Mouse (Mus musculus): Measurements from ENCODE around the gene Sct. TPM values are rescaled to one million over a fixed set of nuclear protein-coding genes. Genes with fewer than 3 reads are reported as not detected.
A peak's percentile ranks its signal among the peaks of the same experiment; 100 is the strongest.

Gene Sct
- polyA plus RNA-seq, 1 experiment from 2014 or later, result 0.62 TPM

DNA sequence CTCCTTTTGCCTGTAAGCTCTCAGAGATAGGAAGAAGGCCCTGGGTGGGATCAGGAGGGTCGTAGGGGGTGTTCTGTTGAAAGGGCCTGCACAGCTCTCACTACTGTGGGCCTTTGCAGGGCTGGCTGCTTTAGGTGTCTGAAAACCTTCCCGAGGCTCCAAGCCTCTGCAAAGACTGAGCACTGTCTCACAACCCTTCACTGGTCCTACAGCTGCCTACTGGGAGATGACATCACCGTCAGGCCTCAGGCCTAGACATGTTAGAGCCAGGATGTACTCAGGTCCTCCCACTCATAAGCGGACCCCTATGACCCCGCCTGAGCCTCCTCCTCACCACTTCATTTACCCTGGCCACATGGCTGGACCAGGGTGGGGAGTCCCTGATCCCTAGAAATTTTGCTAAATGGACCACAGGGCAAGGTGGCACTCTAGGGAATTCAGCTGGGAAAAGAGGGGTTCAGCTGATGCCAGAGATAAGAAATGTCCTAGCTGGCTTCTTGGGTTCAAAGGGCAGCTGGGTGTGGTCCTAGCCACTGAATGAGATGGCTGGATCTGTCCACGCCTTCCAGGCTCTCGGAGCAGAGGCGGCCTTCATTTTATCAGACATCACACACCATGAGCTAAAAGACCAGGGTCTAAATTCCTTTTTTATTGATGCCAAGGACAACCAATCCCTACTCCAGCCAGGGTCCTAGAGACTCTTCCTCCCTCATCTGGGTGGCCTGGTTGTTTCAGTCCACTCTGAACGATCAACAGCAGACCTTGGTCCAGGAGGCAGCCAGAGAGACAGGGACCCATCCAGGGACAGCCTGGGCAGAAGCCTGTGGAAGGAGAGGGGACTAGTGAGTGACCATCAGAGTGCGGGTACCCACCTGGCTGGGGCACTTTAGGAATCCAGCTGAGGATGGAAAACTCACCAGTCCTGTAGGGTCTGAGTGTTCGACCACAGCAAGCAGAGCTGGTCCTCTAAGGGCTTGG is 943 bp downstream of the Sct start:
- Histone ChIP-seq H3K4me2 (peak overlapping the region; percentile 92), H3K27ac (no peak overlapping the region), H3K27me3 (peaks cover 24% of the 10 kb centered on the region), H3K9ac (no peak overlapping the region), H3K4me1 (peaks cover 20% of the 10 kb centered on the region; the same call in 1 of the 2 replicates), H3K9me3 (replicated peaks) (no peaks in the 10 kb centered on the region), H3K36me3 (ENCODE audit: poor library complexity, severe bottlenecking) (no peaks in the 10 kb centered on the region), H3K4me3 (no peak overlapping the region)
- no peak for ATAC-seq
- 84% methylated on average over 11 of the region's 11 CpGs for WGBS

DNA sequence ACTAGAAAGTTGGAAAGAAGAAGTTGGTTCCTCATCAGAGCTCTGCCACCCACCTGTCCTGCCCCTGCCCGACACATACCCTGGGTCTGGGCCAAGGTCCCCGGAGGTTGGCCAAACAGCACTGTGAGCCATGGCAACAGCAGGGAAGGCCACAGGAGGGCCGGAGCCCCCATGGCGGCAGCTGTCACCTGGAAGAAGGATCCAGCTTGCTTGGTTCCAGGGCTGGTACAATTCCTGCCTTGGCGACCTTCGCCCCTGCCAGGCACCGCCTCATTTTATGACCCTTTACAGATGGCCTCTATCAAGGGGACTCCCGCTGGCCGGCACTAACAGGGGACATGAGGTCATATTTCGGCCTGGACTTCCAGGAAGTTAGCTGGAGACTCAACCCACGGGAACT is 2.4 kb downstream of the Sct start, which contains the start of gene Cdhr5:
Gene Cdhr5 (minus strand): TSS at position 241 of the 400 bp plus-strand sequence.
- Histone ChIP-seq H3K36me3 (ENCODE audit: poor library complexity, severe bottlenecking) (no peaks in the 10 kb centered on the region), H3K4me2 (no peak within 1 kb of the TSS), H3K27me3 (peaks cover 24% of the 10 kb centered on the region), H3K4me1 (peaks cover 15% of the 10 kb centered on the region; the same call in 1 of the 2 replicates), H3K27ac (no peak within 1 kb of the TSS), H3K4me3 (no peak within 1 kb of the TSS), H3K9me3 (replicated peaks) (no peaks in the 10 kb centered on the region), H3K9ac (no peak within 1 kb of the TSS)
- 83% methylated on average over 11 of the region's 11 CpGs for WGBS
- no peak for ATAC-seq

- Histone ChIP-seq H3K9me3 (replicated peaks) (no peaks in the 10 kb centered on the region), H3K27ac (no peak overlapping the region), H3K27me3 (peaks cover 24% of the 10 kb centered on the region), H3K4me3 (no peak overlapping the region), H3K4me1 (peaks cover 10% of the 10 kb centered on the region; the same call in 1 of the 2 replicates), H3K9ac (no peak overlapping the region), H3K36me3 (ENCODE audit: poor library complexity, severe bottlenecking) (no peaks in the 10 kb centered on the region), H3K4me2 (no peak overlapping the region)
- WGBS, result 85% methylated on average over 9 of the region's 9 CpGs
- no peak for ATAC-seq
Observed at GRCm38 (mm10) chr7:141275356-141275755, 3.6 kb downstream of the Sct start.

DNA sequence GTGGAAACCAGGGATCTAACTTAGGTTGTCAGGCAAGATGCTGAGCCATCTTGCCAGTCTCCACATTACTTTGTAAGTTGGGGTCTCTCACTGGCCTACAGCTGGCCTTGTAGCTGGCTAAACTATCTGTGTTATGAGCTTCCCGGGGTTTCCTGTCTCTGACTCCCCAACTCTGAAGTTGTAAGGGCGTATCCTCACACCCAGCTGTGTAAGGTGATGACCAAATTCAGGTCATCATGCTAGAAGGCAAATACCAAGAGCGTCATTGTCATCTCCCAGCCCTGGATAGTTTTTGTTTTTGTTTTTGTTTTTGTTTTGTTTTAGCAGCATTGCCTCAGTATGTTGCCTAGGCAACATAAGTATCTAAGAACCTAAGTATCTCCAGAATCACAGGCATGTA is 8.3 kb downstream of the Sct start:
- no peaks in the 10 kb centered on the region for H3K9me3 ChIP-seq (replicated peaks)
- H3K9ac ChIP-seq, result no peak overlapping the region
- peaks cover 8% of the 10 kb centered on the region for H3K4me1 ChIP-seq
- no peaks in the 10 kb centered on the region for H3K27me3 ChIP-seq
- H3K36me3 ChIP-seq (ENCODE audit: poor library complexity, severe bottlenecking), result no peaks in the 10 kb centered on the region
- no peak for ATAC-seq
- H3K4me3 ChIP-seq, result no peak overlapping the region
- WGBS, result 84% methylated on average over 3 of the region's 3 CpGs
- H3K4me2 ChIP-seq, result no peak overlapping the region
- no peak overlapping the region for H3K27ac ChIP-seq

DNA sequence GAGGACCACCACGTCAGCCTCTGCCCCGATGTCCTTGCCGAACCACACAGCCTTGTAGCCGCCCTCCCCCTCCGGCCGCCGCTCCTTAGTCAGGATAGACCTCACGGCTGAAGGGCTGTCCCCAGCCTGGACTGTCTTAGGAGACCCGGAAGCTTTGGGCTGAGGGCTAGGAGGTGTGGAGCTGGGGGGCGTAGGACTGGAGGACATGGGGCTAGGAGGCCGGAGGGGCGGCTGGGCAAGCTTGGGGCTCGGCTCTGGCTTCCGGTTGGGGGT is 9.7 kb downstream of the Sct start:
- H3K36me3 ChIP-seq (ENCODE audit: poor library complexity, severe bottlenecking), result peaks cover 3% of the 10 kb centered on the region
- 80% methylated on average over 14 of the region's 14 CpGs for WGBS
- no peak overlapping the region for H3K9ac ChIP-seq
- H3K4me3 ChIP-seq, result no peak overlapping the region
- H3K27me3 ChIP-seq, result no peaks in the 10 kb centered on the region
- no peak overlapping the region for H3K4me2 ChIP-seq
- no peaks in the 10 kb centered on the region for H3K9me3 ChIP-seq (replicated peaks)
- no peak overlapping the region for H3K27ac ChIP-seq
- peaks cover 12% of the 10 kb centered on the region for H3K4me1 ChIP-seq
- ATAC-seq, result no peak

GRCm38 (mm10) chr7:141268466-141269272 is 10.3 kb downstream of the Sct start:
- WGBS, result 80% methylated on average over 24 of the region's 24 CpGs
- Histone ChIP-seq H3K36me3 (ENCODE audit: poor library complexity, severe bottlenecking) (peaks cover 8% of the 10 kb centered on the region), H3K4me3 (no peak overlapping the region), H3K4me1 (peaks cover 12% of the 10 kb centered on the region), H3K4me2 (no peak overlapping the region), H3K9me3 (replicated peaks) (no peaks in the 10 kb centered on the region), H3K27me3 (no peaks in the 10 kb centered on the region), H3K9ac (no peak overlapping the region), H3K27ac (no peak overlapping the region)
- no peak for ATAC-seq

- H3K27ac ChIP-seq, result no peak within 1 kb of the TSS
- H3K27me3 ChIP-seq, result no peaks in the 10 kb centered on the region
- 13% methylated on average over 25 of the region's 25 CpGs for WGBS
- peak within 1 kb of the TSS; percentile 50 for H3K9ac ChIP-seq
- peak within 1 kb of the TSS; percentile 58 for H3K4me2 ChIP-seq
- H3K4me1 ChIP-seq, result peaks cover 12% of the 10 kb centered on the region
- H3K4me3 ChIP-seq, result peak within 1 kb of the TSS; percentile 34
- H3K9me3 ChIP-seq (replicated peaks), result no peaks in the 10 kb centered on the region
- peak; percentile 61 for ATAC-seq
- peaks cover 35% of the 10 kb centered on the region for H3K36me3 ChIP-seq (ENCODE audit: poor library complexity, severe bottlenecking)
Observed at GRCm38 (mm10) chr7:141265739-141266561, 13.0 kb downstream of the Sct start, which contains the start of gene Irf7. Irf7 (minus strand) TSS chr7:141266481.

- Histone ChIP-seq H3K27ac (no peak overlapping the region), H3K36me3 (ENCODE audit: poor library complexity, severe bottlenecking) (peaks cover 41% of the 10 kb centered on the region), H3K4me2 (0 out of 2 replicates have a peak overlapping the region, but pooled peaks have one; percentile 5), H3K9ac (0 out of 2 replicates have a peak overlapping the region, but pooled peaks have one; percentile 50), H3K4me1 (peaks cover 12% of the 10 kb centered on the region), H3K4me3 (no peak overlapping the region), H3K9me3 (replicated peaks) (no peaks in the 10 kb centered on the region), H3K27me3 (no peaks in the 10 kb centered on the region)
- WGBS, result 38% methylated on average over 11 of the region's 11 CpGs
- ATAC-seq, result peak; percentile 22; the same call in 1 of the 2 replicates
Observed at GRCm38 (mm10) chr7:141265411-141265738, 13.6 kb downstream of the Sct start.

DNA sequence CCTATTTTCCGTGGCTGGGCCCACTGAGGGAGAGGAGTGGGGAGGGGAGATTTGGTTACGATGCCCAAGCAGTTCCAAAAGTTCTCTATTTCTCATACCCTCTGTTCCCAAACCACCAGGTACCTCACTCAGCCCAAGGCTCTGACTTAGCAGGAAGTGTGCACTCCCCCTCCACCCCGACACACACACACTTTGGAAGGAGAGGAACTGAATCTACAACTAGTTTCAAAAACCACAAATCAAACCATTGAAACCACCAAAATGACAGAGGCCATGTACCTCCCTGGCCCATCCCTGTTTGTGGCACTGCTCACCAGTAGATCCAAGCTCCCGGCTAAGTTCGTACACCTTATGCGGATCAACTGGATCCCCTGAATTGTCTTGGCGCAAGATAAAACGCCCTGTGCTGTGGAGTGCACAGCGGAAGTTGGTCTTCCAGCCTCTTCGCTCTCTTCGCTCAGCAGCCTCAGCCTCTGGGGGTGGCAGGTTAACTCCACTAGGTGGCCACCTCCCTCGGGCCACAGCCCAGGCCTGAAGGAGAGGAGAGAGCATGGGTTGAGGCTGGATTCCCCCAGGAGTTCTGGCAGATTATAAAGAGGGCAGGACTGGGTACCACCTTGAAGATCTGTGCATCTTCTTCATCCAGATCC is 14.0 kb downstream of the Sct start:
- 33% methylated on average over 12 of the region's 12 CpGs for WGBS
- no peak overlapping the region for H3K4me2 ChIP-seq
- no peak overlapping the region for H3K4me3 ChIP-seq
- peaks cover 12% of the 10 kb centered on the region for H3K4me1 ChIP-seq
- H3K36me3 ChIP-seq (ENCODE audit: poor library complexity, severe bottlenecking), result peaks cover 46% of the 10 kb centered on the region
- no peak overlapping the region for H3K9ac ChIP-seq
- no peak overlapping the region for H3K27ac ChIP-seq
- peak; percentile 52; the same call in 1 of the 2 replicates for ATAC-seq
- no peaks in the 10 kb centered on the region for H3K9me3 ChIP-seq (replicated peaks)
- no peaks in the 10 kb centered on the region for H3K27me3 ChIP-seq

DNA sequence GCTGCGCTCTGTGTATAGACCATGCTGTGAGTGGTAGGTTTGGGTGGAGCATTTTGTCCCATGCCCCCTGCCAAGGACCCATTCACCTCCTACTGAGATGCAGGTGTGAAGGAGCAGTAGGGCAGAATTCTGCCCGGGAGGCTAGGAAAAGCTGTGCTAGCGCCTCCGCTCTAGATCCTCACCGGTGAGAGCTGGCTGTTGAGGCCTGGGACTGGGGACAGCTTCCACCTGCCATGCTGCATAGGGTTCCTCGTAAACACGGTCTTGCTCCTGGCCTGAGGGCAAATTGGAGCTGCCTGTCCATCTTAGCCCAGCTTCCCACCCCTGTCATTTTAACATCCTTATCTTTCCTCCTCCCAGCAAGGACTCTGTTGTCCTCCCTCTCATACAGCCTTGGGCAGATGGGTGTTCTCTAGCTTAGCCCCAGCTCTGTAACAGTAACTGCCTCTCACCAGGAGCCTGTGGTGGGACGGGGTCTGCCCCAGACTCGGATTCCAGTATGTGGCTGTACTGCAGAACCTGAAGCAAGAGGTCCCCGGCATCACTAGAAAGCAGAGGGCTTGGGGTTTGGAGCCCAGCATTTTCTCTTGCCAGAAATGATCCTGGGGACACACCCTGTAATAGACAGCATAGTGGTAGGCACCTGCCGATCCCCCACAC is 14.8 kb downstream of the Sct start:
- ATAC-seq, result no peak
- 77% methylated on average over 11 of the region's 11 CpGs for WGBS
- no peak overlapping the region for H3K4me3 ChIP-seq
- no peak overlapping the region for H3K9ac ChIP-seq
- no peak overlapping the region for H3K4me2 ChIP-seq
- H3K4me1 ChIP-seq, result peaks cover 12% of the 10 kb centered on the region
- peaks cover 53% of the 10 kb centered on the region for H3K36me3 ChIP-seq (ENCODE audit: poor library complexity, severe bottlenecking)
- H3K27ac ChIP-seq, result no peak overlapping the region
- H3K9me3 ChIP-seq (replicated peaks), result no peaks in the 10 kb centered on the region
- H3K27me3 ChIP-seq, result no peaks in the 10 kb centered on the region

DNA sequence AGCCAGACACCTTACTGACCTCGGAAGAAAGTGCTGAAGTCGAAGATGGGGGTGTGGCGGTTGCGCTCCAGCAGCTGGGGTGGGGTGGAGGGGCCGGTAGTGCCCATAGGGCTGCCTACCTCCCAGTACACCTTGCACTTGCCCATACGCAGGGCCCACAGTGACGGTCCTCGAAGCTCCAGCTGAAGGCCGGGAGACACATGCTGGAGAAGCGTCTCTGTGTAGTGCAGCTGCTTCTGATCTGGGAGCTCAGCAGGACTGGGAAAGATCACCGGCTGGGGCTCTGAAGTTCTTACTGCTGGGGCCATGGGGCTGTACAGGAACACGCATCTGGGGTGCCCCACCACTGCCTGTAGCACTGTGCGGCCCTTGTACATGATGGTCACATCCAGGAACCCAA is 15.3 kb downstream of the Sct start:
- no peak overlapping the region for H3K27ac ChIP-seq
- no peak overlapping the region for H3K9ac ChIP-seq
- no peaks in the 10 kb centered on the region for H3K27me3 ChIP-seq
- no peak for ATAC-seq
- WGBS, result 91% methylated on average over 13 of the region's 13 CpGs
- peaks cover 12% of the 10 kb centered on the region for H3K4me1 ChIP-seq
- H3K36me3 ChIP-seq (ENCODE audit: poor library complexity, severe bottlenecking), result peaks cover 58% of the 10 kb centered on the region
- no peak overlapping the region for H3K4me2 ChIP-seq
- no peaks in the 10 kb centered on the region for H3K9me3 ChIP-seq (replicated peaks)
- H3K4me3 ChIP-seq, result no peak overlapping the region

All from forebrain, embryonic 13.5 days (tissue).